Mouse (Mus musculus): Measurements from ENCODE around the gene Zbtb7b.

- peak; percentile 94 for TF ChIP-seq CTCF (conservative IDR thresholded peaks at IDR 0.05; ENCODE audit: low read length)
- TF ChIP-seq NANOG (IDR thresholded peaks at IDR 0.05; ENCODE audit: borderline replicate concordance, low read length), result no peak
Measured at GRCm38 (mm10) chr3:89395806-89396653, 1.5 kb upstream of the Zbtb7b start.

Measured in E14TG2a.4 (cell line).